Mouse (Mus musculus) embryonic facial prominence, embryonic 14.5 days (tissue): ENCODE measurements at regions not wholly inside any gene's neighbourhood (a gene's known extent, or its start where the extent isn't known, plus 50 kb on each side); places are given as distances from the start of the nearest gene placed in this dataset.
A peak's percentile ranks its signal among the peaks of the same experiment; 100 is the strongest.

Source experiments
- ATAC-seq: fragments of 200-750 bp; cut with Nextera tagmentation; 2 replicates; pipeline ENCODE4 v1.8.0; 2017; ENCODE audit warnings: low read depth, moderate number of reproducible peaks, moderate TSS enrichment
- DNase-seq: peaks from one replicate; pipeline ENCODE4 v3.0.0-alpha.2; 2015; ENCODE audit warnings: low spot score
- H3K27ac ChIP-seq: fragments of 300-500 bp; sonication (generic); replicated peaks from 2 replicates; pipeline ENCODE4 v1.5.1; 2014; ENCODE audit warnings: low read depth, mild to moderate bottlenecking, low read length, moderate library complexity
- H3K27me3 ChIP-seq: fragments of 300-500 bp; sonication (generic); replicated peaks from 2 replicates; pipeline ENCODE4 v1.6.1; 2014; ENCODE audit warnings: low read length; ENCODE audit not compliant: control insufficient read depth, insufficient read depth
- H3K36me3 ChIP-seq: fragments of 300-500 bp; sonication (generic); 2 replicates; pipeline ENCODE4 v1.6.1; 2014; ENCODE audit warnings: low read length, mixed read lengths; ENCODE audit not compliant: control insufficient read depth, insufficient read depth
- H3K4me1 ChIP-seq: fragments of 300-500 bp; sonication (generic); 2 replicates; pipeline ENCODE4 v1.6.1; 2014; ENCODE audit warnings: antibody characterized with exemption, low read length; ENCODE audit not compliant: control insufficient read depth, insufficient read depth
- H3K4me2 ChIP-seq: fragments of 300-500 bp; sonication (generic); 2 replicates; pipeline ENCODE4 v1.6.1; 2014; ENCODE audit warnings: low read depth, mild to moderate bottlenecking, low read length, moderate library complexity, mixed read lengths
- H3K4me3 ChIP-seq: fragments of 300-500 bp; sonication (generic); 2 replicates; pipeline ENCODE4 v1.5.1; 2014; ENCODE audit warnings: low read depth, mild to moderate bottlenecking, low read length
- H3K9ac ChIP-seq: fragments of 300-500 bp; sonication (generic); 2 replicates; pipeline ENCODE4 v1.6.1; 2014; ENCODE audit warnings: low read depth, mild to moderate bottlenecking, low read length, moderate library complexity, mixed read lengths
- H3K9me3 ChIP-seq: fragments of 300-500 bp; sonication (generic); 2 replicates; pipeline ENCODE4 v1.6.1; 2016; ENCODE audit warnings: low read length; ENCODE audit not compliant: control insufficient read depth
- WGBS: fragments of 180-500 bp; shearing (Covaris S2); extraction: QIAGEN DNeasy Blood & Tissue Kit; methylation state at CpG from one replicate; pipeline ENCODE4 v1.1.7; 2014; 5-methylcytosine and 5-hydroxymethylcytosine counted together

DNA sequence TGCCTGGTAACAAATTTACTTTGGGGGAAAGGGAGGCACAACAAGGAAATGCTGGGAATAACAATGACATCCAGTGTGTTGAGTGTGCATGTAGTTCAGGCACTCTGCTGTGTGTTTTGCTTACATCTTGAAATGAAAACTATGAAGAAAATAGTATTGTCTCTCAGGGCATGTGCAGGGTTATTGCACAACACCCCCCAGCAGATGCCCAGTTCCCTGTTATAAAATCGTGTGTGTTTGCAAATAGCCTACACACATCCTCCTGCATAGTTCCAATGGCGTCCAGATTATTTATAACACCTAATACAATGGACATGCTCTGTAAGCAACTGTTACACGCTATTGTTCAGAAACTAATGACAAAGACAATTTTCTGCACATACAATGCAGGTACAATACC lies 220.0 kb upstream of the Pgrmc2 start:
- Histone ChIP-seq H3K9me3 (no peaks in the 10 kb centered on the region), H3K4me2 (no peak overlapping the region), H3K27ac (no peak overlapping the region), H3K36me3 (no peaks in the 10 kb centered on the region), H3K4me1 (no peaks in the 10 kb centered on the region), H3K4me3 (no peak overlapping the region), H3K9ac (no peak overlapping the region), H3K27me3 (no peaks in the 10 kb centered on the region)
- 75% methylated on average over 3 of the region's 3 CpGs for WGBS
- no peak for ATAC-seq
- DNase-seq: no peak

DNA sequence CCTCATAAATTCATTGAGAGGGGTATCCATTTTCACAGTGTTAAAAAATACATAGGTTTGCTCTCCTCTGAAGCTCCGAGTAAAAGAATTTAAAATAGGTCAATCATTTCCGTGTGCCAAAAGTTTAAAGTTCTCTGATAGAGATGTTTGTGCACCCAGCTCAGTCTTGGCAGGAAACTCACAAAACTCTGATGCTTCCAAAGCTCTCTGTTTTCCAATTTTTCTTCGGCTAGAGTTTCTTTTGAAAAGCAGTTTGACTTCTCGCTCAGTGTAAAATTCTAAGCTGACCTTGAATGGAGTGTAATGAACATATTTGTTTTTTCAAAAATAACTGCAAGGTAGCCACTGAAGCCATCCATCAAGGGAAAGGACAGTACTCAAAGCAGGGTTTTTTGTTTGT lies 215.9 kb upstream of the Pgrmc2 start:
- no peaks in the 10 kb centered on the region for H3K27me3 ChIP-seq
- H3K4me2 ChIP-seq: no peak overlapping the region
- ATAC-seq (no peak), DNase-seq (peak; percentile 31)
- no peak overlapping the region for H3K9ac ChIP-seq
- WGBS: 48% methylated on average over 4 of the region's 4 CpGs
- H3K4me3 ChIP-seq: no peak overlapping the region
- no peak overlapping the region for H3K27ac ChIP-seq
- H3K36me3 ChIP-seq: no peaks in the 10 kb centered on the region
- H3K9me3 ChIP-seq: no peaks in the 10 kb centered on the region
- 0 out of 2 replicates have a peak, but pooled peaks cover 4% of the 10 kb centered on the region for H3K4me1 ChIP-seq

DNA sequence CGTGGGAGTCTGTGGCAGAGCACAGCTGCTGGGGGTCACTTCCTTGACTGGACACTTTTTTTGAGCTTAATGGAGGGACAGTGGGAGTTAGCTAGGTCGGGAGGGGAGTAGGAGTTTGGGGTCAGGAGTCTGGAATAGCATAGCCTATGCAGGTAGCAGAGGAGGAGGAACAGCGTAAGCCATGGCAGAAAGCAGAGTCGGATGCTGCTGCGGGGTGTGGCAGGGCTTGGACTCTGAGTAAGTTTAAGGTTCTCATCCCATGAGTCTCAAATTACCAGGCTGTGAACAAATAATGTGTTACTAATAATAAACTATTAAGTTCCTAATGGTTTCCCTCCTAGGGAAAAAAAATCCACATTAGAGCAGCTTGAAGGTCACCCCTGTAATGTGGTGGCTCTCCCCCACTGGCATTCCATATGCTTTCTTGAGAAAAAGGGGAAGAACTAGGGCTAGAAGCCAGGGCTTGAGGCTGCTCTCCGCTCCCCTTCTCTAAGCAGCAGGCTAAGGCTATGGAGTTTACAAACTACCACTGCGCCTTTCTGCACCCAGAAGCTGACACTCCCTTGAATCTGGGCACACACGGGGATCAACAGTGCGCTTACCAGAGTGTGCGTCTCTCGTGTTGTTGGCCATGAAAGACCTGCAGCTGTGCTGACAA lies 213.4 kb upstream of the Pgrmc2 start:
- 67% methylated on average over 11 of the region's 11 CpGs for WGBS

DNA sequence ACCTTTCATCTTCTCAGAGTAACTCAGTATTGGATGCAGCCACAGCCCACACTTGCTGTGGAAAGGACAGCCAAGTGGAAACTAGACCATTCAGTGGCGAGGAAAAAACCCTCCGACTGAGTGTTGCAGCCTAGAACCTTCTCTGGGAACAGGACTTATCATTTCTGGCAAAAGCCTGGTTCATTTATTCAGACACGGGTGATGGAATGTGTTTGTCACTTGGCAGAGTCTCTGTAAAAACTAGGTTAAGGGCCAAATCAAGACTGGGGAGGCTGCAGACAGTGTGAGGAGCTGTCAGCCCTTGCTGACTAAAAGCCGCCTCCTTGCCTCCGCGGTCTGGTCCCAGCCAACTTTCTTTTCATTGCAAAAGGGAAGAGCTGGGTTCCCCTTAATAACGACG lies 212.3 kb upstream of the Pgrmc2 start:
- Histone ChIP-seq H3K36me3 (no peaks in the 10 kb centered on the region), H3K27ac (no peak overlapping the region), H3K4me3 (no peak overlapping the region), H3K4me2 (no peak overlapping the region), H3K9ac (no peak overlapping the region), H3K27me3 (no peaks in the 10 kb centered on the region), H3K4me1 (0 out of 2 replicates have a peak, but pooled peaks cover 4% of the 10 kb centered on the region), H3K9me3 (no peaks in the 10 kb centered on the region)
- DNase-seq (peak; percentile 61), ATAC-seq (no peak)
- 62% methylated on average over 8 of the region's 8 CpGs for WGBS

More for the DNA sequence above, 213.4 kb upstream of the Pgrmc2 start:
- ATAC-seq: no peak
- DNase-seq: no peak
- H3K4me2 ChIP-seq: no peak overlapping the region
- H3K27ac ChIP-seq: no peak overlapping the region
- H3K4me3 ChIP-seq: no peak overlapping the region
- no peaks in the 10 kb centered on the region for H3K27me3 ChIP-seq
- no peaks in the 10 kb centered on the region for H3K36me3 ChIP-seq
- H3K9me3 ChIP-seq: no peaks in the 10 kb centered on the region
- 0 out of 2 replicates have a peak, but pooled peaks cover 4% of the 10 kb centered on the region for H3K4me1 ChIP-seq
- H3K9ac ChIP-seq: no peak overlapping the region

DNA sequence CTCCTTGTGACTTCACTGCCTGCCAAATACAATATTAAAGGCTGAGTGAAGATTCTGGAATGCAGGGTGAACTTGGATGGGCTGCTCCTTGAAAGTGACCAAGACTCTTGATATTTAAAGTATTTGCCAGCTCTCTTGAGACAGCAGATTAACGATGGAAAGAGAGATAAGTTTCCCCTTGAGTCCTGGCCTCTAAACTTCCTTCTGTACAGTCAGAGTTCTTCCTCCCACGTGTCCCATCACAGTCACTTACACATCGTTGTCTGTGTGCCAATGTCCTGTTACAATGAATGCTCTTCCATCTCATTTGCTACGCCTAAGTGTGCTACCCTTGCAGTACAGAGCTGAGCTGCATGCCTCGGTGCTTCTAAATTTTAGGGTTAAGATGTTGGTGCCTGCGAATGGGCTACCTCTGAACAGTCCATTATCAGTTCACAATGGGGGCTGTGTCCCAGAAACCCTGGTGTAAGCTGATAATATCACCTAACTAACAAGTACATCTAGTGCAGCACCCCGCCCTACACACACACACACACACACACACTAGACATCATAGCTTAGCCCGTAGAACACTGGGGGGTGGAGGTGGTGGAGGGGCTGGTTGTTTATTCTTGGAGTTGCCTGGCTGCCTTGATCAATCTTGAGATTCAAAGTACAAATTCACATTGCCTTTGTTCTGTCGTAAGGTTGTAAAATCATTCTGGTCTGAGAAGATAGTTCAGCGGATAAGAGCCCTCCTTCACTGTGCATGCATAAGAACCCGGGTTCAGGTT lies 207.9 kb upstream of the Pgrmc2 start:
- ATAC-seq (no peak), DNase-seq (no peak)
- Histone ChIP-seq H3K27ac (no peak overlapping the region), H3K9ac (no peak overlapping the region), H3K4me2 (no peak overlapping the region), H3K27me3 (no peaks in the 10 kb centered on the region), H3K36me3 (no peaks in the 10 kb centered on the region), H3K4me3 (no peak overlapping the region), H3K9me3 (no peaks in the 10 kb centered on the region), H3K4me1 (0 out of 2 replicates have a peak, but pooled peaks cover 2% of the 10 kb centered on the region)
- WGBS: 78% methylated on average over 11 of the region's 11 CpGs

DNA sequence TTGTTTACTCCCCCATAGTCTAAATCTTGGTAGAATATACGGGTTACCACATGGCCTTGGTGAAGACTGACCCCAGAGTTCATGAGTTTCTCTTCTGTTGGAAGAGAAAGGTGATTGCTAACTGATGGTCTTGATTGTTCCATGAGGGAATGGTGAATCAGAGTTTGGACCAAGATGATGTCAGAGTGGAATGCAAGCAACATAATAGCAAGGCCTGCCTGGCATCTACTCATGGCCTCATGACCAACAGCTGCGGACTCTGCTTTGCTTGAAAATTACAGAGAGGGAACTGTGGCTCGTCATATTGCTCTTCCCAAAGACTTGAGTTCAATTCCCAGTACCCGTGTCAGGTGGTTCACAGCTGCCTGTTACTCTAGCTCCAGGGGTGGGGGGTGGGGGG lies 205.9 kb upstream of the Pgrmc2 start:
- Histone ChIP-seq H3K9ac (no peak overlapping the region), H3K27me3 (no peaks in the 10 kb centered on the region), H3K36me3 (no peaks in the 10 kb centered on the region), H3K4me1 (peaks cover 15% of the 10 kb centered on the region; the same call in 1 of the 2 replicates), H3K9me3 (no peaks in the 10 kb centered on the region), H3K4me2 (no peak overlapping the region), H3K4me3 (no peak overlapping the region), H3K27ac (no peak overlapping the region)
- 85% methylated on average over 4 of the region's 4 CpGs for WGBS
- DNase-seq (no peak), ATAC-seq (no peak)

DNA sequence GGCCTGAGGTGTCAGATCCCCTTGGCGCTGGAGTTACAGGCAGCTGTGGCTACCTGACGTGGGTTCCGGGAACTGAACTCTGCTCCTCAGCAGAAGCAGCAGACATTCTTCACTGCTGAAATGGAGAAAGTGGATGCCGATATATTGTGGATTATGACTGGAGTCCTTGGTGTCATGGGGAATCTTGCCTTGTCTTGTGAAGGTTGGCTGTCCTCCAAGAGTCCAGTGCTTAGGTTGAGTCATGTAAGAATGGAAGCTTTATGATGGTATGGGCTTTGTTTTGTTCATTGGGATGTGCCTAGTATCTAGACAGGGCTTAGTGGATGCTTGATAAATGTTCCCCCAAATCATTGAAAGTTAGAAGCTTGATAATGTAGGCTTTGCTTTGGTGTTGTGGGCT lies 205.2 kb upstream of the Pgrmc2 start:
- DNase-seq (no peak), ATAC-seq (no peak)
- H3K36me3 ChIP-seq: no peaks in the 10 kb centered on the region
- H3K9me3 ChIP-seq: no peaks in the 10 kb centered on the region
- no peak overlapping the region for H3K27ac ChIP-seq
- 82% methylated on average over 4 of the region's 4 CpGs for WGBS
- H3K4me2 ChIP-seq: no peak overlapping the region
- no peak overlapping the region for H3K4me3 ChIP-seq
- peaks cover 15% of the 10 kb centered on the region; the same call in 1 of the 2 replicates for H3K4me1 ChIP-seq
- H3K9ac ChIP-seq: no peak overlapping the region
- no peaks in the 10 kb centered on the region for H3K27me3 ChIP-seq

DNA sequence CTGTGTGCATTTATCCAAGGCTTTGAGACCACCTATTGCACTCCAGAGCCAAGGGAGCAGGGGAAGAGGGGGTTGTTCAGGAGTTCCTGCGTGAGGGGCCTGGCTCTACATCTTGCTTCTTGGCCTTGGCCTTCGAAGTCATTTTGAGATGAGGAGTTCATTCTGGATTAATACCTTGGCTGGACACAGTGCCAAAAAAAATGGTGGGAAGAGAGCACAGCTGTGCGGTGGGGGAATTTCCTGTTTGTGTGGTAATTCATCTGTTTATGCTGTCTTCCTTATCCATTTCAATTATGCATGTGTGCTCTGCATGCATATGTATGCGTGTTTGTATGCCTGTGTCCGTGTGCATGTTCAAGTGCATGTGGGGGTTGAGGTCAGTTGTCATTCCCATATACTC lies 202.5 kb upstream of the Pgrmc2 start:
- peak overlapping the region; percentile 10; the same call in 1 of the 2 replicates for H3K4me2 ChIP-seq
- no peak for DNase-seq

More for the DNA sequence above, 202.5 kb upstream of the Pgrmc2 start:
- Histone ChIP-seq H3K27me3 (no peaks in the 10 kb centered on the region), H3K9me3 (no peaks in the 10 kb centered on the region), H3K27ac (peak overlapping the region; percentile 23), H3K9ac (no peak overlapping the region), H3K36me3 (no peaks in the 10 kb centered on the region), H3K4me3 (no peak overlapping the region), H3K4me1 (peaks cover 19% of the 10 kb centered on the region)
- peak; percentile 23; the same call in 1 of the 2 replicates for ATAC-seq
- WGBS: 40% methylated on average over 5 of the region's 5 CpGs
